Mouse (Mus musculus): ENCODE results near the gene Taf1a. TPM values are rescaled to one million over a fixed set of nuclear protein-coding genes. Genes with fewer than 3 reads are reported as not detected.
"Not testable (repeated sequence)": the region's sequence is repeated elsewhere in the genome, so short reads cannot be mapped to it uniquely, and the experiment has no call there.

Gene Taf1a
- polyA plus RNA-seq, 1 experiment from 2014 or later, result 3.9 TPM

GRCm38 (mm10) chr1:183382621-183383020 is 6.2 kb upstream of the Taf1a start:
- Histone ChIP-seq H3K9ac (ENCODE audit: low read depth, low read length) (no peak overlapping the region), H3K4me3 (ENCODE audit: low read depth, low read length) (no peak overlapping the region), H3K36me3 (ENCODE audit: control insufficient read depth, insufficient read depth) (no peaks in the 10 kb centered on the region), H3K27ac (ENCODE audit: low read length) (no peak overlapping the region), H3K4me1 (ENCODE audit: control insufficient read depth, low read depth, low read length) (peaks cover 4% of the 10 kb centered on the region), H3K9me3 (replicated peaks; ENCODE audit: control insufficient read depth, low read length) (no peaks in the 10 kb centered on the region), H3K4me2 (ENCODE audit: low read depth, low read length) (no peak overlapping the region), H3K27me3 (ENCODE audit: control insufficient read depth, insufficient read depth, low read depth, low read length) (no peaks in the 10 kb centered on the region)
- WGBS (ENCODE audit: insufficient replicate concordance), result 66% methylated on average over 2 of the region's 2 CpGs
- ATAC-seq (ENCODE audit: low read depth), result no peak

DNA sequence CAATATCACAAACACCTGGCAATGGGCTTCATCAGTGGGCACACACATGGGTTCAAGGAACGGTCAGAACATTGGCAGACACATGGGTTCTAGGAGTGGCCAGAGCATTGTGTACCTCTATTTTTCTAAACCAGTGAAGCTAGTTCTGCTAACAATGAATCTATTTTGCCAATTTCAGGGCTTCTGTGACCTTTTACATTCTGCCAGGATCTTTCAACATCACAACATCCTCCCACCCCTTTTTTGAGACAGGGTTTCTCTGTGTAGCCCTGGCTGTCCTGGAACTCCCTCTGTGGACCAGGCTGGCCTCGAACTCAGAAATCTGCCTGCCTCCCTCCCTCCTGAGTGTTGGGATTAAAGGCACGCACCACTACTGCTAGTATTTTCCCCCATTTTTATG is 1.4 kb upstream of the Taf1a start:
- not testable (repeated sequence) for H3K9ac ChIP-seq (ENCODE audit: low read depth, low read length); H3K4me3 ChIP-seq (ENCODE audit: low read depth, low read length); H3K9me3 ChIP-seq (replicated peaks; ENCODE audit: control insufficient read depth, low read length); ATAC-seq (ENCODE audit: low read depth); H3K27me3 ChIP-seq (ENCODE audit: control insufficient read depth, insufficient read depth, low read depth, low read length); H3K36me3 ChIP-seq (ENCODE audit: control insufficient read depth, insufficient read depth); H3K4me2 ChIP-seq (ENCODE audit: low read depth, low read length); H3K27ac ChIP-seq (ENCODE audit: low read length); H3K4me1 ChIP-seq (ENCODE audit: control insufficient read depth, low read depth, low read length)
- WGBS (ENCODE audit: insufficient replicate concordance), result 80% methylated on average over 3 of the region's 3 CpGs

GRCm38 (mm10) chr1:183403396-183403795 is 14.6 kb downstream of the Taf1a start:
- Histone ChIP-seq H3K4me1 (ENCODE audit: control insufficient read depth, low read depth, low read length) (no peaks in the 10 kb centered on the region), H3K9ac (ENCODE audit: low read depth, low read length) (no peak overlapping the region), H3K36me3 (ENCODE audit: control insufficient read depth, insufficient read depth) (peaks cover 17% of the 10 kb centered on the region), H3K9me3 (replicated peaks; ENCODE audit: control insufficient read depth, low read length) (no peaks in the 10 kb centered on the region), H3K4me2 (ENCODE audit: low read depth, low read length) (no peak overlapping the region), H3K27me3 (ENCODE audit: control insufficient read depth, insufficient read depth, low read depth, low read length) (no peaks in the 10 kb centered on the region), H3K4me3 (ENCODE audit: low read depth, low read length) (no peak overlapping the region), H3K27ac (ENCODE audit: low read length) (no peak overlapping the region)
- WGBS (ENCODE audit: insufficient replicate concordance), result 76% methylated on average over 3 of the region's 3 CpGs
- no peak for ATAC-seq (ENCODE audit: low read depth)

- H3K4me1 ChIP-seq (ENCODE audit: control insufficient read depth, low read depth, low read length), result no peaks in the 10 kb centered on the region
- H3K4me3 ChIP-seq (ENCODE audit: low read depth, low read length), result no peak overlapping the region
- ATAC-seq (ENCODE audit: low read depth), result no peak
- H3K27ac ChIP-seq (ENCODE audit: low read length), result no peak overlapping the region
- 66% methylated on average over 15 of the region's 15 CpGs for WGBS (ENCODE audit: insufficient replicate concordance)
- H3K9me3 ChIP-seq (replicated peaks; ENCODE audit: control insufficient read depth, low read length), result no peaks in the 10 kb centered on the region
- no peak overlapping the region for H3K4me2 ChIP-seq (ENCODE audit: low read depth, low read length)
- H3K36me3 ChIP-seq (ENCODE audit: control insufficient read depth, insufficient read depth), result peaks cover 2% of the 10 kb centered on the region
- H3K9ac ChIP-seq (ENCODE audit: low read depth, low read length), result no peak overlapping the region
- H3K27me3 ChIP-seq (ENCODE audit: control insufficient read depth, insufficient read depth, low read depth, low read length), result no peaks in the 10 kb centered on the region
Observed at GRCm38 (mm10) chr1:183414081-183414727, 25.4 kb downstream of the Taf1a start.

- Histone ChIP-seq H3K27me3 (ENCODE audit: control insufficient read depth, insufficient read depth, low read depth, low read length) (no peaks in the 10 kb centered on the region), H3K27ac (ENCODE audit: low read length) (no peak within 1 kb of the TSS), H3K9me3 (replicated peaks; ENCODE audit: control insufficient read depth, low read length) (no peaks in the 10 kb centered on the region), H3K4me2 (ENCODE audit: low read depth, low read length) (no peak within 1 kb of the TSS), H3K36me3 (ENCODE audit: control insufficient read depth, insufficient read depth) (no peaks in the 10 kb centered on the region), H3K4me3 (ENCODE audit: low read depth, low read length) (no peak within 1 kb of the TSS), H3K9ac (ENCODE audit: low read depth, low read length) (no peak within 1 kb of the TSS), H3K4me1 (ENCODE audit: control insufficient read depth, low read depth, low read length) (no peaks in the 10 kb centered on the region)
- 67% methylated on average over 12 of the region's 12 CpGs for WGBS (ENCODE audit: insufficient replicate concordance)
- no peak for ATAC-seq (ENCODE audit: low read depth)
Observed at GRCm38 (mm10) chr1:183417873-183418272, 29.1 kb downstream of the Taf1a start, which contains the start of gene Hhipl2. TSS of gene Hhipl2 (plus strand) at chr1:183418215.

DNA sequence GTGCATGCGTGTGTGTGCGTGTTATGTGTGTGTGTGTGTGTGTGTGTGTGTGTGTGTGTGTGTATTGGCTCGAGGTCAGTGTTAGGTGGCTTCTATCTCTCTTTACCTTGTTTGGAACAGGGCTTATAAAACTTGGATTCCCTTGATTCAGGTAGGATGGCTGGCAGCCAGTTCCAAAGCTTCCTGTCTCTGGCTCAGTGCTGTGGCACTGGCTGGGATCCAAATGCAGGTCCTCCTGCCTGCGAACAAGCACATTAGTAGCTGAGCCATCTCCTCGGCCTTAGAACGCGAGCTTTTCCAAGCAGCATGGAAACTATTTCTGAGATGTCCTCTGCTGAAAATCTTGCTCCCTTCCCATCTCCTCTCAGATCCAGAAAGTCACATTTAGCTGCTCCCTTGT is 31.0 kb downstream of the Taf1a start:
- H3K4me1 ChIP-seq (ENCODE audit: control insufficient read depth, low read depth, low read length), result no peaks in the 10 kb centered on the region
- no peaks in the 10 kb centered on the region for H3K27me3 ChIP-seq (ENCODE audit: control insufficient read depth, insufficient read depth, low read depth, low read length)
- WGBS (ENCODE audit: insufficient replicate concordance), result 68% methylated on average over 7 of the region's 7 CpGs
- no peak overlapping the region for H3K4me3 ChIP-seq (ENCODE audit: low read depth, low read length)
- H3K9me3 ChIP-seq (replicated peaks; ENCODE audit: control insufficient read depth, low read length), result no peaks in the 10 kb centered on the region
- H3K27ac ChIP-seq (ENCODE audit: low read length), result no peak overlapping the region
- no peaks in the 10 kb centered on the region for H3K36me3 ChIP-seq (ENCODE audit: control insufficient read depth, insufficient read depth)
- no peak overlapping the region for H3K9ac ChIP-seq (ENCODE audit: low read depth, low read length)
- ATAC-seq (ENCODE audit: low read depth), result no peak
- H3K4me2 ChIP-seq (ENCODE audit: low read depth, low read length), result no peak overlapping the region

DNA sequence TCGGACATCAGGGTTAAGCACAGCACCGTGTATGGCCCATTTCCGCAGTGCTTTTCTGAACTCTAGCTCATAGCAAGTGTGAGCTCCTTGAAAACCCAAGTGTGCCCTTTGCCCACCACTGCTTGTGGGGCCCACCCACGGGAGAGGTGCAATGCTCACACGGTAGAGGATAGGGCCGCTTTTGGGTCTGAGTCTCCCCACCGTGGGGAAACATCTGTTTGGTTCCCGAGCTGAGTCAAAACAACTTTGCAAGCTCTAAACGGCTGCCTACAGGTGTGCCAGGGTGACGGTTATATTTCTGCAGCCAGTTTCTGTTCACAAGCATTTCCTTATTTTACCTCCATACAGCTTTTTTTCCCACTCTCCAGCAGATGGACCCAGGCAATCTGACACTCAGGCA is 31.5 kb downstream of the Taf1a start:
- Histone ChIP-seq H3K27me3 (ENCODE audit: control insufficient read depth, insufficient read depth, low read depth, low read length) (no peaks in the 10 kb centered on the region), H3K4me1 (ENCODE audit: control insufficient read depth, low read depth, low read length) (no peaks in the 10 kb centered on the region), H3K27ac (ENCODE audit: low read length) (no peak overlapping the region), H3K36me3 (ENCODE audit: control insufficient read depth, insufficient read depth) (no peaks in the 10 kb centered on the region), H3K4me2 (ENCODE audit: low read depth, low read length) (no peak overlapping the region), H3K9ac (ENCODE audit: low read depth, low read length) (no peak overlapping the region), H3K4me3 (ENCODE audit: low read depth, low read length) (no peak overlapping the region), H3K9me3 (replicated peaks; ENCODE audit: control insufficient read depth, low read length) (no peaks in the 10 kb centered on the region)
- WGBS (ENCODE audit: insufficient replicate concordance), result 70% methylated on average over 10 of the region's 10 CpGs
- no peak for ATAC-seq (ENCODE audit: low read depth)

DNA sequence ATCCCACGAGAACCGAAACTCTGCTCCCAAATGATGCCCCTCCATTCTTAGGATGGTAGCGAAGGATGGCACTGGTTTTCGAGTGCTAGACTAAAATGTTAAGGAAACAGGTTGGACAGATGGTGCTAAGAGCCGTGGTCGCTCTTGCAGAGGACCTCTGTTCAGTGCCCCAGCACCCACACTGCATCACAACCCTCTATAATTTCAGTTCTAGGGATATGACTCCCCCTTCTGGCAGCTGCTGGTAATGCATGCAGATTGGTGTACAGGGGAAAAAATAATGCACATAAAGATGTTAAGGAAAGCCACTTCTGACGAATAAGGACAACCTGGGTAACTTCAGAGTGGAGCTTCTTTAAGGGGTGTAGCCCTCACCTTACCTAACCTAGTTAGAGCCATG is 35.3 kb downstream of the Taf1a start:
- Histone ChIP-seq H3K4me2 (ENCODE audit: low read depth, low read length) (no peak overlapping the region), H3K36me3 (ENCODE audit: control insufficient read depth, insufficient read depth) (no peaks in the 10 kb centered on the region), H3K27ac (ENCODE audit: low read length) (no peak overlapping the region), H3K9me3 (replicated peaks; ENCODE audit: control insufficient read depth, low read length) (no peaks in the 10 kb centered on the region), H3K9ac (ENCODE audit: low read depth, low read length) (no peak overlapping the region), H3K4me1 (ENCODE audit: control insufficient read depth, low read depth, low read length) (no peaks in the 10 kb centered on the region), H3K4me3 (ENCODE audit: low read depth, low read length) (no peak overlapping the region), H3K27me3 (ENCODE audit: control insufficient read depth, insufficient read depth, low read depth, low read length) (no peaks in the 10 kb centered on the region)
- ATAC-seq (ENCODE audit: low read depth), result no peak
- WGBS (ENCODE audit: insufficient replicate concordance), result 78% methylated on average over 7 of the region's 7 CpGs

- Histone ChIP-seq H3K9me3 (replicated peaks; ENCODE audit: control insufficient read depth, low read length) (no peaks in the 10 kb centered on the region), H3K27me3 (ENCODE audit: control insufficient read depth, insufficient read depth, low read depth, low read length) (no peaks in the 10 kb centered on the region), H3K9ac (ENCODE audit: low read depth, low read length) (no peak overlapping the region), H3K4me1 (ENCODE audit: control insufficient read depth, low read depth, low read length) (no peaks in the 10 kb centered on the region), H3K36me3 (ENCODE audit: control insufficient read depth, insufficient read depth) (no peaks in the 10 kb centered on the region), H3K4me2 (ENCODE audit: low read depth, low read length) (no peak overlapping the region), H3K4me3 (ENCODE audit: low read depth, low read length) (no peak overlapping the region), H3K27ac (ENCODE audit: low read length) (no peak overlapping the region)
- WGBS (ENCODE audit: insufficient replicate concordance), result 57% methylated on average over 9 of the region's 9 CpGs
- ATAC-seq (ENCODE audit: low read depth), result no peak
Observed at GRCm38 (mm10) chr1:183434918-183435317, 46.1 kb downstream of the Taf1a start.
